Mouse (Mus musculus) hindlimb bud, embryonic 11.5 days (tissue): ENCODE data around the gene Lce1a1.
"Not testable (repeated sequence)": the region's sequence is repeated elsewhere in the genome, so short reads cannot be mapped to it uniquely, and the experiment has no call there.

Experiments
- DNase-seq: peaks from one replicate; pipeline ENCODE4 v3.0.0-alpha.2; 2012; ENCODE audit warnings: low read depth, low spot score; ENCODE audit errors: extremely low spot score

Lce1a1 gene

DNA sequence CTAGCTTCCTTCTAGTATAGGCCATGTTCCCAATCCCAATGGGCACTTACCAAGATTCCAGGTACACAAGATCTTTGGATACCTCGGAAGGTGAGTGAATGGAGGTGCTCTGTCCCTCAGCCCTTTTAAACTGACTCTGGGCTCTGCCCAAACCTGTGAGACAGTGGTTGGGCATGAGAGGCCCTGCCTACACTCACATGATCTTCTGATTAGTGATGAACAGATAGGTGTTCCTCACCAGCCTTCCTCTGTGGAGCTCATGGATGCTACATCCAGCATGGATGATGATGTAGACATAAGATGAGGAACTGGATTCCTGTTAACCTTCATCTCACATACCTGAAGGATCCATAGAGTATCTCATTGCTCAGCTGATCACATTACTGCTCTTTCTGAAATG, at the start of gene Lce1a1:
TSS of gene Lce1a1 (minus strand) at position 101 of the 400 bp plus-strand sequence.
- DNase-seq = no peak

DNA sequence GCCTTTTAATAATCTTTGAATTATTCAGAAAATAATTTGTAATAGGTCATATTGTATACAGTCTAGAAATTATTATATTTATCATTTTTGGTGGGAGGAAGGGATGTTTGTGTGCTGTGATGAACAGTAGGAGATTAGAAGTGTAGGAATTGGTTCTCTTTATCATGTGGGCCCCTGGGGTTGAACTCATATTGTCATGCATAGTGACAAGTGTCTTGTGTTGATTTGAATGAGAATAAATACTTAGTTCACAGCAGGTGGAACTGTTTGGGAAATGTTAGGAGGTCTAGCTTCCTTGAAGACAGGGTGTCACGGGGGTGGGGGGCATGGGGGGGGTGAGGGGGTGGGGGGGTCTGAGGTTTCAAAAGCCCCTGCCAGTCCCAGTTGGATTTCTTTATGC, 46.5 kb upstream of the Lce1a1 start:
- no peak for DNase-seq

- no peak for DNase-seq
These were observed 43.6 kb upstream of the Lce1a1 start for GRCm38 (mm10) chr3:92691688-92692087.

DNA sequence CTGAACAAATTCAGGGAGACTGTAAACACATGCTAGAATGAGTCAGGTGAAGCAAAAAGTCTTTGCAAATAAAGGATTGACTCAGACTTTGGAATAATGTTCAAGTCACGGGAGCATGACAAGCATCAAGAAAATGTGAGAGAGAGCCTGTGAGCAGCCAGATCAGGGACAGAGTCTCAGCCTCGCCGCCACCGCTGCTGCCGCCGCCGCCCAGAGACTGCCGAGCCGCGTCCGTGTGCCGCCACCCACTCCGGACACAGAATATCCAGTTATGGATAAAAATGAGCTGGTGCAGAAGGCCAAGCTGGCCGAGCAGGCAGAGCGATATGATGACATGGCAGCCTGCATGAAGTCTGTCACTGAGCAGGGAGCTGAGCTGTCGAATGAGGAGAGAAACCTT, 41.0 kb upstream of the Lce1a1 start:
- DNase-seq = not testable (repeated sequence)

- no peak for DNase-seq
These were observed 39.0 kb upstream of the Lce1a1 start, which contains the start of gene Lce1d for GRCm38 (mm10) chr3:92687110-92687509. Gene Lce1d, minus strand, starts transcription at chr3:92687210.

- no peak for DNase-seq
These were observed 30.8 kb upstream of the Lce1a1 start, which contains the start of gene Lce1c for GRCm38 (mm10) chr3:92678947-92679346. Gene Lce1c, plus strand, starts transcription at chr3:92679247.

GRCm38 (mm10) chr3:92670215-92670614, 22.1 kb upstream of the Lce1a1 start, which contains the start of gene Lce1a2:
Gene Lce1a2, minus strand, starts transcription at chr3:92670315.
- DNase-seq = no peak

GRCm38 (mm10) chr3:92656826-92657225, 8.7 kb upstream of the Lce1a1 start, which contains the start of gene Lce1b:
Gene Lce1b, minus strand, starts transcription at chr3:92656926.
- DNase-seq = no peak

DNA sequence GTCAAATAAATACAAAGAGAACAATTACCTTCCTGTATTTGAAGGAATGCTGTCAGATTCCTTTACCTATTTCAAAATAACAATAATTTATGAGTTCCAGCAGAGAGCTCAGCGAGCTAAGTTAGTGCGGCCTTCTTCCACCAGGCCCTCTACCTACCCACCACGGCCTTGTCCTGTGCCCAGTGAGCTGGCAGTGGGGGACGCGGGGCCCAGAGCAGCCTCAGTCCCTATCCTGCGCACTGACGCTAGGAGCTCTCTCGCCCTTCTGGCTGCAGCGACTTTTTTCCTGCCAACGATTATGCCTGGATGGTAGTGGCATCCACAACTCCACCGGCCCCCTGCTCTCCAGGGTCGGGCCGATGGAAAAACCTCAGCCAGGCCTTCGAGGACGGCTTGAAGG, 8.3 kb downstream of the Lce1a1 start:
- DNase-seq = no peak

- no peak for DNase-seq
These were observed 9.5 kb downstream of the Lce1a1 start for GRCm38 (mm10) chr3:92638653-92638991.

GRCm38 (mm10) chr3:92637745-92638652, 10.1 kb downstream of the Lce1a1 start:
- no peak for DNase-seq

- DNase-seq = no peak
These were observed 26.5 kb downstream of the Lce1a1 start, which contains the start of gene Lce6a for GRCm38 (mm10) chr3:92621560-92621959. Gene Lce6a, minus strand, starts transcription at chr3:92621660.

- DNase-seq = no peak
These were observed 38.3 kb downstream of the Lce1a1 start for GRCm38 (mm10) chr3:92609804-92610203.

GRCm38 (mm10) chr3:92607392-92607791, 40.7 kb downstream of the Lce1a1 start, which contains the start of gene 2210017I01Rik:
Gene 2210017I01Rik, minus strand, starts transcription at chr3:92607492.
- no peak for DNase-seq

DNA sequence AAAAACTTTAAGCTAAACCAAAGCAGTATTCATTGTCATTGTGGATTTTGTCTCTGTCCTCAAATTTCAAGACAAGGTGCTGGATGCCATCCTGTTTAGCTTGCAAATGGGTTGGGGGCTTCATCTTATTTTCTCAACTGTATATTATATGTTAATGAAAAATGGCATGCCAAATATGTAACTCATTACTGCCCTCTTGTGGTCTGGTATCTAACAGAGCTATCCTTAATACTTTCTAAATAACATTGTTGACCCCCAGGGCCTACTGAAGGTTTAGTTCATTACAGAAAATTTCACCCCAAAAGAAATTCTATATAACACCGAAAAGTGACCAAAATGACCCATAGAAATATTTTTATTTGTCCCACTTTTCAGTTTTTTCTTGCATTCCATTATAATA, 45.9 kb downstream of the Lce1a1 start:
- no peak for DNase-seq

DNA sequence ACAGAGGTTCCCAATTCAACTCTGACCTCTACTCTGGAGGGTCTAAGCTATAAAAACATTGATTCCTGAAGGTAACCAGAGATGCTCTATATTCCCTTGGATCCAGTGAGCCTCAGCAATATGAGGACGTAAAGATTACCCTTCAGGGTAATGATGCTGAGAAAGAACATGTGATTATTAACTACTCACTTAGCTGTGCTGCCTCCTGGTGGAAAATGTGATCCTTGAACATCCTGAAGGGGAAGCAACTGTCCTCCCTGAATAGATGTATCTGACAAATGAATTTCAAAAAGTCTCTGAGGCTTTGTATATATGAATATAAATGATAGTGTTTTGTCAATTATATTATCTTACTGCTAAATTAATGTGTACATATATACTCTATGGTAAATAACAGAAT, 47.7 kb downstream of the Lce1a1 start:
- DNase-seq = no peak

- DNase-seq = no peak
These were observed 48.1 kb downstream of the Lce1a1 start for GRCm38 (mm10) chr3:92599973-92600372.

GRCm38 (mm10) chr3:92598429-92598828, 49.7 kb downstream of the Lce1a1 start:
- DNase-seq = no peak
